Mouse (Mus musculus): ENCODE measurements around the gene Crb1. TPM values are rescaled to one million over a fixed set of nuclear protein-coding genes. Genes with fewer than 3 reads are reported as not detected.

The Crb1 gene
- polyA plus RNA-seq, 1 experiment from 2014 or later, result 1.7 TPM

Other genes starting within 250 kb of the Crb1 start
- 14.1 and 15.0 TPM in 2 replicates for gene Zbtb41, start 45.2 kb upstream of the Crb1 start, polyA plus RNA-seq (2016; fragmentation: Nextera tagmentation; extraction: Ambion mirVana)
- 15.1 and 17.0 TPM in 2 replicates for gene Aspm, start 77.7 kb upstream of the Crb1 start, polyA plus RNA-seq (2016; fragmentation: Nextera tagmentation; extraction: Ambion mirVana)
- gene F13b, start 124.6 kb upstream of the Crb1 start, polyA plus RNA-seq (2016; fragmentation: Nextera tagmentation; extraction: Ambion mirVana), result not detected in 2 replicates
- not detected in 2 replicates for gene Cfhr1, start 183.2 kb upstream of the Crb1 start, polyA plus RNA-seq (2016; fragmentation: Nextera tagmentation; extraction: Ambion mirVana)

Measured in neural tube, embryonic 12.5 days (tissue).